Mouse (Mus musculus): ENCODE measurements around the gene Cdca4. TPM values are rescaled to one million over a fixed set of nuclear protein-coding genes. Genes with fewer than 3 reads are reported as not detected.

Gene Cdca4
- polyA plus RNA-seq (2012; rRNA removed): 28.8 and 28.9 TPM in 2 replicates

GRCm38 (mm10) chr12:112829244-112829864 is at the start of gene Cdca4:
Gene Cdca4, minus strand, starts transcription at chr12:112829423.

GRCm38 (mm10) chr12:112868178-112869087 is 39.2 kb upstream of the Cdca4 start, which contains the start of gene Gpr132:
Gene Gpr132, minus strand, starts transcription at chr12:112868228.

GRCm38 (mm10) chr12:112808587-112809364 is 20.4 kb downstream of the Cdca4 start, which contains the start of gene Clba1:
Gene Clba1, plus strand, starts transcription at chr12:112808937.

GRCm38 (mm10) chr12:112801864-112802846 is 27.1 kb downstream of the Cdca4 start, which contains the start of gene Ahnak2:
Gene Ahnak2, minus strand, starts transcription at chr12:112802657.

Other genes with a start within 250 kb of the Cdca4 start
- gene Inf2, start 240.6 kb downstream of the Cdca4 start, polyA plus RNA-seq (2012; rRNA removed): 9.6 and 12.4 TPM in 2 replicates
- 3.2 and 8.8 TPM in 2 replicates for gene Adssl1, start 209.4 kb downstream of the Cdca4 start, polyA plus RNA-seq (2012; rRNA removed)
- 44.8 and 45.5 TPM in 2 replicates for gene Siva1, start 184.7 kb downstream of the Cdca4 start, polyA plus RNA-seq (2012; rRNA removed)
- 253 and 274 TPM in 2 replicates for gene Akt1, start 154.5 kb downstream of the Cdca4 start, polyA plus RNA-seq (2012; rRNA removed)
- gene Zbtb42, start 150.6 kb downstream of the Cdca4 start, polyA plus RNA-seq (2012; rRNA removed): 0.71 and 0.98 TPM in 2 replicates
- gene Cep170b, start 109.0 kb downstream of the Cdca4 start, polyA plus RNA-seq (2012; rRNA removed): 56.3 and 64.0 TPM in 2 replicates
- gene Pld4, start 68.8 kb downstream of the Cdca4 start, polyA plus RNA-seq (2012; rRNA removed): 5.6 and 6.2 TPM in 2 replicates
- 6.2 and 8.3 TPM in 2 replicates for gene Ahnak2, start 26.8 kb downstream of the Cdca4 start, polyA plus RNA-seq (2012; rRNA removed)
- gene Clba1, start 20.5 kb downstream of the Cdca4 start, polyA plus RNA-seq (2012; rRNA removed): 14.5 and 14.7 TPM in 2 replicates
- 0.08 TPM in 1 of 2 replicates, not detected in the other for gene Gpr132, start 38.8 kb upstream of the Cdca4 start, polyA plus RNA-seq (2012; rRNA removed)
- gene Jag2, start 100.4 kb upstream of the Cdca4 start, polyA plus RNA-seq (2012; rRNA removed): 59.0 and 68.4 TPM in 2 replicates
- 33.7 and 39.1 TPM in 2 replicates for gene Nudt14, start 112.7 kb upstream of the Cdca4 start, polyA plus RNA-seq (2012; rRNA removed)
- 46.2 and 54.6 TPM in 2 replicates for gene Btbd6, start 147.1 kb upstream of the Cdca4 start, polyA plus RNA-seq (2012; rRNA removed)
- 50.2 and 52.5 TPM in 2 replicates for gene Brf1, start 171.3 kb upstream of the Cdca4 start, polyA plus RNA-seq (2012; rRNA removed)
- 87.5 and 97.2 TPM in 2 replicates for gene Pacs2, start 185.1 kb upstream of the Cdca4 start, polyA plus RNA-seq (2012; rRNA removed)
- gene Tex22, start 245.1 kb upstream of the Cdca4 start, polyA plus RNA-seq (2012; rRNA removed): 0.10 and 0.11 TPM in 2 replicates

Measured in central nervous system, embryonic 18 days (tissue).